Mouse (Mus musculus) small intestine, adult 2 months (tissue): ENCODE measurements around the gene Sf3b1. TPM values are rescaled to one million over a fixed set of nuclear protein-coding genes. Genes with fewer than 3 reads are reported as not detected.
"Not testable (repeated sequence)": the region's sequence is repeated elsewhere in the genome, so short reads cannot be mapped to it uniquely, and the experiment has no call there.

Experiments
- H3K27ac ChIP-seq: fragments of 200-500 bp; 2 replicates; pipeline ENCODE4 v1.5.1; 2012; ENCODE audit warnings: low read depth, low read length, control low read depth, inconsistent platforms; ENCODE audit not compliant: insufficient read depth
- H3K27me3 ChIP-seq: fragments of 200-500 bp; 2 replicates; pipeline ENCODE4 v1.6.1; 2012; ENCODE audit warnings: mild to moderate bottlenecking, moderate library complexity, low read length, inconsistent platforms; ENCODE audit not compliant: control insufficient read depth, insufficient read depth
- H3K36me3 ChIP-seq: fragments of 200-500 bp; 2 replicates; pipeline ENCODE4 v1.6.1; 2012; ENCODE audit warnings: mild to moderate bottlenecking, low read length, control low read depth, inconsistent platforms; ENCODE audit not compliant: control insufficient read depth, insufficient read depth
- H3K4me1 ChIP-seq: fragments of 200-500 bp; 2 replicates; pipeline ENCODE4 v1.6.1; 2012; ENCODE audit warnings: low read length, inconsistent platforms, mixed read lengths; ENCODE audit not compliant: control insufficient read depth, insufficient read depth, insufficient read length
- H3K4me3 ChIP-seq: fragments of 200-500 bp; 2 replicates; pipeline ENCODE4 v1.5.1; 2012; ENCODE audit warnings: low read depth, mild to moderate bottlenecking, control low read depth, inconsistent platforms, low read length, moderate library complexity
- CTCF ChIP-seq: fragments of 200-500 bp; IDR thresholded peaks from 2 replicates; pipeline ENCODE4 v1.5.1; 2012; ENCODE audit warnings: low read depth, mild to moderate bottlenecking, control low read depth, inconsistent platforms, low read length, moderate library complexity, mixed read lengths; ENCODE audit not compliant: insufficient replicate concordance, insufficient read length; ENCODE audit errors: extremely low read depth
- POLR2A ChIP-seq: fragments of 200-500 bp; IDR thresholded peaks from 2 replicates; pipeline ENCODE4 v1.6.1; 2012; ENCODE audit warnings: low read depth, mild to moderate bottlenecking, control low read depth, inconsistent platforms, low read length, moderate library complexity
- WGBS: fragments of 180-500 bp; shearing (Covaris S2); methylation state at CpG from one replicate; pipeline ENCODE4 v1.1.7; 2018; 5-methylcytosine and 5-hydroxymethylcytosine counted together
- polyA plus RNA-seq: library from polyadenylated mRNA; depleted of rRNA; stranded (reverse); fragments of >200 nt; gene quantifications from 2 replicates; pipeline ENCODE4 v1.2.3, GENCODE M21; 2012; rRNA removed

The Sf3b1 gene
- 5.5 and 13.2 TPM in 2 replicates for polyA plus RNA-seq

DNA sequence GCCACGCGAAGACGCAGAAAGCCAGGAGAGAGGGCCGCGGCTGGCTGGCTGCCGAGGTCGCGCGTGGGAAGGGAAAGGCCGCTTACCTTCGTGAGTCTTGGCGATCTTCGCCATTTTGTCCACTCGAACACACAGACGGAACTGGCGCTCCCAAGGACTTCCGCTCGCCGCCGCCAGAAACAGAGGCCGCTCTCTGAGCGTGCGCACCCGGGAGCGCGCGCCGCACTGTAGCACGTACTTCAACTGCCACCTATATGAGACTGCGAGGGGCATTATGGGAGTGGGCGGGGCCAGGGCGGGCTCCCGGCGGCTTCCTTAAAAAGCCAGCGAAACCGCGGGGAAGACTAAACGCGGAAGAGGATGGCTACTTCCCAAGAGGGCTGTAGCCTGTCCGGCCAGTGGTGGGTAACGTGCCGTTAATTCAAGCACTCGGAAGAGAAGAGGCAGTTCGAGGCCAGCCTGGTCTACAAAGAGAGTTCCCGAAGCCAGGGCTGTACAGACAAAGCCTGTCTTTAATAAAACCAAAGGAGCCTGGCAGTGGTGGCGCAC, at the start of gene Sf3b1:
Sf3b1 (minus strand) TSS at position 229 of the 549 bp plus-strand sequence.
- TF ChIP-seq POLR2A (peak; percentile 92), CTCF (no peak)
- Histone ChIP-seq H3K36me3 (0 out of 2 replicates have a peak, but pooled peaks cover 2% of the 10 kb centered on the region), H3K4me1 (peaks cover 7% of the 10 kb centered on the region; the same call in 1 of the 2 replicates), H3K4me3 (peak within 1 kb of the TSS; percentile 94), H3K27ac (peak within 1 kb of the TSS; percentile 94), H3K27me3 (no peaks in the 10 kb centered on the region)
- 1% methylated on average over 46 of the region's 46 CpGs for WGBS

DNA sequence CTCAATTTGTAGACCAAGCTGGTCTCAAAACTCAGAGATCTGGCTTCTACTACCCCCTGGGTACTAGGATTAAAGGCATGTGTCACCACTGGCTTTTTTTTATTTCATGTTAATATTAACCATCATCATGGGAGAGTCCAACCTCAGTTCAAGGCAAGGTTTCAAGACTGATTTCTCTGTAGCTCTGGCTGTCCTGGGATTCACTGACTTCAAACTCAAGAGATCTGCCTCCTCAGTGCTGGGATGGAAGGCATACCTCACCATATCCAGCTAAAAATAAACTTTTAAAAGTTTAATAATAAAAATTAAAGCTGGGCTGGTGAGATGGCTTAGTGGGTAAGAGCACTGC, 49.1 kb upstream of the Sf3b1 start:
- no peak overlapping the region for H3K27ac ChIP-seq
- no peaks in the 10 kb centered on the region for H3K27me3 ChIP-seq
- H3K36me3 ChIP-seq = peaks cover 36% of the 10 kb centered on the region
- no peak for TF ChIP-seq POLR2A
- no peak for TF ChIP-seq CTCF
- no peaks in the 10 kb centered on the region for H3K4me1 ChIP-seq
- H3K4me3 ChIP-seq = no peak overlapping the region

DNA sequence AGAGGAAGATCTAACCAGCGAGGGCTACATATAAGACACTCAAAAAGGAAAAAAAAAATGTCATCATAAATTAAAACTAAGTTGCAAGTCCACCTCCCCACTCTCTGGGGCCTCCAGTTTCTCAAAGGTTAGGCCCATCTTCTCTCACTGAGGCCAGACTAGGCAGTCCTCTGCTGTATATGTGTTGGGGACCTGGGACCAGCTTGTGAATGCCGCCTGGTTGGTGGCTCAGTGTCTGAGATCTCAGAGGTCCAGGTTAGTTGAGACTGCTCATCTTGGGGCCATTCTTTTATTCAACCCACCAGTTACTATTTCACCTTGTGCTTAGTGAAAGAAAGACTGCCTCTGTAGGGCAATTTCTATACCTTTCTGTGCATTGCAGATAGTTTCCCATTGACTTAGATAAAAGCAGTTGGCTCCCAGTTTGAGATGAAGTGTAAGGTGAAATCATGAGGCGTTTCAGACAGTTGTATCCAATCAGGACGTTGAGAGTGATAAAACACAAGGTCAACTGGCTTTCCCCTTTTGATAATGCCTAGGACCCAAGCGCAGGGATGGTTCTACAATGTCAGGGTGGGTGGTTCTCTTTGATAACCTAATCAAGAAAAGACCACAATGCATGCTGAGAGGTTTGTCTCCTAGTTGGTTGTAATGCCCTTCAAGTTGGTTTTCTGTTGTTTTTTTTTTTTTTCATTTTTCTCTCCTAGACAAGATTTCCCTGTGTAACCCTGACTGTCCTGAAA, 48.5 kb upstream of the Sf3b1 start:
- H3K27ac ChIP-seq = no peak overlapping the region
- TF ChIP-seq POLR2A = no peak
- TF ChIP-seq CTCF = no peak
- H3K4me3 ChIP-seq = no peak overlapping the region
- WGBS = 56% methylated on average over 5 of the region's 5 CpGs
- H3K27me3 ChIP-seq = no peaks in the 10 kb centered on the region
- no peaks in the 10 kb centered on the region for H3K4me1 ChIP-seq
- H3K36me3 ChIP-seq = peaks cover 36% of the 10 kb centered on the region

DNA sequence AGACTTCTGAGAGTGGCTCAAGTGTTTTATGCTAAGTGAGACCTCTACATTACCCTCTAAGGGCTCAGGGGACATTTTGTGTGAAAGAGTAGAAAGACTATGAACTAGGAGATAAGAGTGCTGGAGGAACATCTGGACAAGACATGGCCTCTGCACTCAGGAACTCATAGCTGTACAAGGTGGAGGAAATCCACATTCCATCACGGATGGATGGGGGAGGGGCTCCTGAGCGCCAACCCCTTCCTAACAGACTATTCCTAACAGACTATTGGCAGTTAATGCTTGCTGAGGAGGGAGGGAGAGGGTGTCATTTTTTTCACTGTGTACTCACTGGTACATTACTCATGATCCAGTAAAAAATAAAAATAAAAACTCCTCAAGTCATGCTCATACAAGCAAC, 47.5 kb upstream of the Sf3b1 start:
- Histone ChIP-seq H3K4me3 (no peak overlapping the region), H3K4me1 (no peaks in the 10 kb centered on the region), H3K27me3 (no peaks in the 10 kb centered on the region), H3K27ac (no peak overlapping the region), H3K36me3 (peaks cover 39% of the 10 kb centered on the region)
- WGBS = 47% methylated on average over 2 of the region's 2 CpGs
- TF ChIP-seq POLR2A = no peak
- TF ChIP-seq CTCF = no peak

DNA sequence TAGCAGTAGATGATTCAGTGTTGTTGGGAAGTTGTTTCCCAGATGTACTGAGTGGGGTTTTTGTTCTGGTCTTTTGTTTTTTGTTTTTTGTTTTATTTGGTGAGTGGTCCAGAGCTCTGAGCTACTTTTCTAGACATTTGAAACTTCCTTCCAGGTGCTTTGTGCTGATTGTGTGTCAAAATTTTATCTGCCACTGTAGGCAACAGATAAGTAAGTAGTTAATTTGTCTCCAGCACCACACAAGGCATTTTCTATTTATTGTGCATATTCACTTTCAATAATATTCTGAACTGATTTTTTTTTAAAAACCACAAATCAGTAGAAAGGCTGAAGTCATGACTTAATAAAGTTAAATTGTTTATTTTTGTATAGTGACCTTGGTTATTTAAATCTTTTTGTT, 45.0 kb upstream of the Sf3b1 start:
- H3K4me3 ChIP-seq, H3K27me3 ChIP-seq, H3K27ac ChIP-seq, H3K4me1 ChIP-seq: not testable (repeated sequence)
- peaks cover 43% of the 10 kb centered on the region for H3K36me3 ChIP-seq

DNA sequence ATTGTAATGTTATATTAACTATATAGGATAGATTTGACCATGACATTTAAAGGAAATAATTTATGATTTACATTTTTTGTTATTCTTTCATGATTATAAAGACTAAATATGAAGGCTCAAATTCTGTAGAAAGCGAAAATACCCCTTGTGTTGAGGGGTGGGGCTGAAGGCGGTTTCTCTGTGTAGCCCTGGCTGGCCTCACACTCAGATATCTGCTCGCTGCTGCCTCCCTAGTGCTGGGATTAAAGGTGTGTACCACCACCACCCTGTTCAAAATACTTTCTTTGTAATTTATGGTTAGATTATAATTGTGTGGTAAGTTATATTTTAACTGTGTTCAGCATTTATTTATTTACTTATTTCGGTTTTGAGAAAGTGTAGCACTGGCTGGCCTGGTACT, 34.5 kb upstream of the Sf3b1 start:
- no peak for TF ChIP-seq CTCF
- no peak for TF ChIP-seq POLR2A
- WGBS = 89% methylated on average over 4 of the region's 4 CpGs

DNA sequence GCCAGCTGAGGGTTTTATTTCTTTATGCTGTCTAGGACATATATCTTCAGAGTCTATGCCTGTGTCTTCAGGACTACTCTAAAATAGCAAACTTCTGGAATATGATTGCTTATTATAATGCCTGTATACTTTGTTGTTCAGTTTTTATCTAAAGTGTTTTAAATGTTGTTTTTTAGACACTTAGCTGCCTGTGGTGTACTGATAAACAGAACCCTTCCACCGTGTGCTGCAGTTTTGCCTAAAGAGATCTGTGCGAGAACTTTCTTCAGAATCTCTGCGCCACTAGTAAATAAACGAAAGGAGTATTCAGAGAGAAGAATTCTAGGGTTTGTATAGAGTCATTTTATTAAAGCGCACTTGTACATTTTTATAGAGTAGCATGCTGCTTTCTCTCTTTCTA, 33.8 kb upstream of the Sf3b1 start:
- 89% methylated on average over 5 of the region's 5 CpGs for WGBS
- Histone ChIP-seq H3K4me3 (no peak overlapping the region), H3K27ac (no peak overlapping the region), H3K27me3 (no peaks in the 10 kb centered on the region), H3K36me3 (peaks cover 33% of the 10 kb centered on the region), H3K4me1 (no peaks in the 10 kb centered on the region; the same call in 1 of the 2 replicates)
- no peak for TF ChIP-seq CTCF
- no peak for TF ChIP-seq POLR2A

More for the DNA sequence above, 34.5 kb upstream of the Sf3b1 start:
- Histone ChIP-seq H3K4me3 (no peak overlapping the region), H3K27ac (no peak overlapping the region), H3K36me3 (peaks cover 38% of the 10 kb centered on the region), H3K27me3 (no peaks in the 10 kb centered on the region), H3K4me1 (no peaks in the 10 kb centered on the region; the same call in 1 of the 2 replicates)

DNA sequence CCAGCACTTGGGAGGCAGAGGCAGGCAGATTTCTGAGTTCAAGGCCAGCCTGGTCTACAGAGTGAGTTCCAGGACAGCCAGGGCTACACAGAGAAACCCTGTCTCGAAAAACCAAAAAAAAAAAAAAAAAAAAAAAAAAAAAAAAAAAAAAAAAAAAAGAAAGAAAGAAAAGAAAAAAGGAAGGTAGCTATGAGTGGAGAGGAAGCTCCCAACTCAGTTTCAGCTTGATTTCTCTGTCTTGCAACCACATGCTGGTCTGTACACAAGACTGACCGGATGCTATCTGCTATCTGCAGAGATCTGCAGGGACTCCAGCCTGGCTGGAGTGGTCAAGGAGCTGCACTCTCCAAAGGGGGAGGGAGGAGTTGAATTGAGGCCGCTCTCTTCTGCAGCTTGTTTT, 31.1 kb upstream of the Sf3b1 start:
- H3K4me1 ChIP-seq, H3K27me3 ChIP-seq, H3K4me3 ChIP-seq, H3K27ac ChIP-seq: not testable (repeated sequence)
- WGBS = 74% methylated on average over 3 of the region's 3 CpGs
- H3K36me3 ChIP-seq = peaks cover 17% of the 10 kb centered on the region
